Mouse (Mus musculus) spleen, adult 2 months (tissue): ENCODE measurements around the gene Creb3l1. TPM values are rescaled to one million over a fixed set of nuclear protein-coding genes. Genes with fewer than 3 reads are reported as not detected.
A peak's percentile ranks its signal among the peaks of the same experiment; 100 is the strongest.

Experiments used
- DNase-seq, 2 experiments: peaks; one replicate each; pipeline versions ENCODE4 v3.0.0 to v3.0.0-alpha.2; 2012 to 2021; ENCODE audit warnings: low spot score in 2 of 2, low read depth in 1 of 2
- H3K27ac ChIP-seq: fragments of 200-500 bp; 2 replicates; pipeline ENCODE4 v1.5.1; 2012; ENCODE audit warnings: low read length, inconsistent platforms; ENCODE audit not compliant: insufficient read depth
- H3K27me3 ChIP-seq: fragments of 200-500 bp; 2 replicates; pipeline ENCODE4 v1.6.1; 2012; ENCODE audit warnings: mild to moderate bottlenecking, moderate library complexity, low read length, inconsistent platforms; ENCODE audit not compliant: control insufficient read depth, insufficient read depth
- H3K36me3 ChIP-seq: fragments of 200-500 bp; 2 replicates; pipeline ENCODE4 v1.6.1; 2012; ENCODE audit warnings: mild to moderate bottlenecking, low read length, inconsistent platforms; ENCODE audit not compliant: control insufficient read depth, insufficient read depth
- H3K4me1 ChIP-seq: fragments of 200-500 bp; 2 replicates; pipeline ENCODE4 v1.6.1; 2011; ENCODE audit warnings: inconsistent platforms; ENCODE audit not compliant: control insufficient read depth, insufficient read depth, insufficient read length
- H3K4me3 ChIP-seq: fragments of 200-500 bp; 2 replicates; pipeline ENCODE4 v1.5.1; 2011; ENCODE audit warnings: mild to moderate bottlenecking, inconsistent platforms; ENCODE audit not compliant: insufficient read depth, insufficient read length; ENCODE audit errors: extremely low read depth
- CTCF ChIP-seq: fragments of 200-500 bp; IDR thresholded peaks from 2 replicates; pipeline ENCODE4 v1.5.1; 2011; ENCODE audit warnings: mild to moderate bottlenecking, inconsistent platforms; ENCODE audit not compliant: insufficient read depth, insufficient read length, insufficient replicate concordance; ENCODE audit errors: extremely low read depth
- POLR2A ChIP-seq: fragments of 200-500 bp; IDR thresholded peaks from 2 replicates; pipeline ENCODE4 v1.6.1; 2011; ENCODE audit warnings: low read depth, low read length, inconsistent platforms
- WGBS: fragments of 180-500 bp; shearing (Covaris S2); methylation state at CpG from one replicate; pipeline ENCODE4 v1.1.7; 2018; 5-methylcytosine and 5-hydroxymethylcytosine counted together
- polyA plus RNA-seq: library from polyadenylated mRNA; depleted of rRNA; stranded (reverse); fragments of >200 nt; gene quantifications from 2 replicates; pipeline ENCODE4 v1.2.3, GENCODE M21; 2012

Creb3l1 gene
- polyA plus RNA-seq, 1 experiment = 4.0 TPM

DNA sequence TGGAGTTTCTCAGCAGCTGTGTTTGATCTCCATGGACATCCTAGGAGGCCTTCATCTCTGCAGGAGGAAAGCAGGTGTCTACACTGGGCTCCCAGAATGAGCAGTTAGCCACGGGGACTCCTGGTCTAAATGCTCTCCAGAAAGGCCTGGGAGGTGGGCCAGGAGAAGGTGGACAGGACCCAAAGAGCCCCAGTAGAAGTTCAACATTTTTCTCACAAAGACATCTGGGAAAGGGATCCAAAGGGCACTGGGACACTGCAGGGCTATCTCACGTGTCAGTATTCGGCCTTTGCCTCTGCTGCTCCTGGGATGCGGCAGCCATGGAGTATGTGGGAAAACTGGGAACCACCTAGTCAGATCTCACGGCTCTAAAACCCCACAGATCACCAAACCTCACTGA lies 38.8 kb upstream of the Creb3l1 start:
- TF ChIP-seq POLR2A = no peak
- no peak for TF ChIP-seq CTCF
- WGBS = 87% methylated on average over 5 of the region's 5 CpGs
- Histone ChIP-seq H3K36me3 (no peaks in the 10 kb centered on the region), H3K27ac (no peak overlapping the region), H3K27me3 (peaks cover 13% of the 10 kb centered on the region), H3K4me3 (no peak overlapping the region), H3K4me1 (peaks cover 14% of the 10 kb centered on the region)
- no peak for DNase-seq

DNA sequence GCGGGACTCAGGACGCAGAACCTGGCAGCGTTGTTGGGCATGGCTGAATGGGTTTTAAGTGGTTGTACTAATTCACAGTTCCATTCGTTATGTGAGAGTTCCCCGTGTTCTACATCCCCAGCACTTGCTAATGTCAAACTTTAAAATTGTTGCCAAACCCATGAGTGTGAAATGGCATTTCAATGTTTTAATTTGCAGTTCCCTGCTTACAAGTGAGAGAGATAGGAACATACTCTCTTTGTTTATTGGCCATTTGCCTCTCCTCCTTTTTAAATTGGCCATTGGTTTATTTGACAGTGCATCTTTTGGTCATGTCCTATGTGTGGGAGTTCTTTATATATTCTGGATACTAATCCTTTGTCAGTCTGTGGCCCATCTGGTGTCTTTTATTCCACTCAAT lies 37.0 kb upstream of the Creb3l1 start:
- WGBS = 87% methylated on average over 5 of the region's 5 CpGs
- no peak overlapping the region for H3K4me3 ChIP-seq
- peaks cover 13% of the 10 kb centered on the region for H3K27me3 ChIP-seq
- H3K27ac ChIP-seq = no peak overlapping the region
- TF ChIP-seq POLR2A = no peak
- TF ChIP-seq CTCF = no peak
- H3K36me3 ChIP-seq = no peaks in the 10 kb centered on the region
- no peak for DNase-seq
- peaks cover 14% of the 10 kb centered on the region for H3K4me1 ChIP-seq

DNA sequence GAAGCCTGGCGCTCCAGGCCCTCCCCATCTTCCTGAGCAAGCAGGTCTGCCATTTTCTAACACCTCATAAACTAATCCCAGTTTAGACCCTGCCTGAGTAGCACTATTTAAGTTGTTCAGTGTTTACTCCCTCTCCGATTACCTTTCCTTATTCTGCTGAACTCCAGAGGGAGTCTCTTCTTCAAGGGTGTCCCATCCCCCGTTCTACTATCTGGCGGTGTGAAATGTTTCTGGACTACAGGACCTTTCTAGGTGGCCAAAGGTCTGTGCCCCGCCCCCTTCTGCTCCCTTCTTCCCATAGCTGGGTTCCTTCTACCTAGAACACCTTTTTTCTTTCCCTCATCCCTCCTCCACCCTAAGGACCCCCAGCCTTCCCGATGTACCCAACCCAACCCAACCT lies 36.0 kb upstream of the Creb3l1 start:
- TF ChIP-seq POLR2A (no peak), CTCF (no peak)
- no peaks in the 10 kb centered on the region for H3K36me3 ChIP-seq
- DNase-seq = no peak
- peaks cover 14% of the 10 kb centered on the region for H3K4me1 ChIP-seq
- H3K27me3 ChIP-seq = peaks cover 13% of the 10 kb centered on the region
- peak overlapping the region; percentile 57; the same call in 1 of the 2 replicates for H3K4me3 ChIP-seq
- H3K27ac ChIP-seq = no peak overlapping the region
- WGBS = 46% methylated on average over 6 of the region's 6 CpGs

DNA sequence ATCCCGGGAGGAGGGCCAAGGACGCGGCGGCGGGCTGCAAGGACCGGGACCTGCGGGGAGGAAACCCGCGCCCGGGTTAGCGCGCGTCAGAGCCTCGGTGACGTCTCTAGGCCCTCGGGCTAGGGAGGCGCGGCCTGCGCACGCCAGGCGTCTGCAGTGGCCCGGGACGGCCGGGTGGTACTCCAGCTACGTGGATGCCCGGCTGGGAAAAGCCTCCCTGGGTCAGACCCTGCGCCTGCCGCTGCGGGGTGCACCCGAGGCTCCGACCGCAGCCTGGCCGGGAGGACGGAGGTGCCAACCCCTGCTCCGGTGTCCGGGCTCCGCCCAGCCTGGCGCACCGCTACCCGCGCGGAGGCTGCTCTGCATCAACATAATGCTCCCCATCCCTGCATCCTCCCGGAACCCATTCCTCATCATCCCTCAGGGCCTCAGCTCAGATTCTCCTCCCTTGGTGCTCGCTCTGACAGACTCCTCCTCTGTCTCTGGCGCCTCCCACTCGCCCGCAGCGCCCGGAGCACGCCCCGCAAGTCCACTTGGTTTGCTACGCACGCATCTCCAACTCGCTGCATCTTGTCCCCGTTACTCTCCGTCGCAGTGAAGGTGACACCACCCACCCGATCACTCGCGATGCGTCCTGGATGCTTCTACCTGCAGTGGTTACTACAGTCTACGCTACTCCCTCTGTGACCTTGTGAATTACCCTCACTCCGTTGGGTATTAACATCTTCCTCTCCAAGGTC lies 35.3 kb upstream of the Creb3l1 start:
- no peaks in the 10 kb centered on the region for H3K36me3 ChIP-seq
- peaks cover 14% of the 10 kb centered on the region for H3K4me1 ChIP-seq
- WGBS = 2% methylated on average over 63 of the region's 63 CpGs
- H3K4me3 ChIP-seq = peak overlapping the region; percentile 57
- no peak for TF ChIP-seq POLR2A
- no peak for TF ChIP-seq CTCF
- H3K27ac ChIP-seq = no peak overlapping the region
- peak in 1 of 2 experiments; percentile 5 for DNase-seq
- peaks cover 15% of the 10 kb centered on the region for H3K27me3 ChIP-seq

DNA sequence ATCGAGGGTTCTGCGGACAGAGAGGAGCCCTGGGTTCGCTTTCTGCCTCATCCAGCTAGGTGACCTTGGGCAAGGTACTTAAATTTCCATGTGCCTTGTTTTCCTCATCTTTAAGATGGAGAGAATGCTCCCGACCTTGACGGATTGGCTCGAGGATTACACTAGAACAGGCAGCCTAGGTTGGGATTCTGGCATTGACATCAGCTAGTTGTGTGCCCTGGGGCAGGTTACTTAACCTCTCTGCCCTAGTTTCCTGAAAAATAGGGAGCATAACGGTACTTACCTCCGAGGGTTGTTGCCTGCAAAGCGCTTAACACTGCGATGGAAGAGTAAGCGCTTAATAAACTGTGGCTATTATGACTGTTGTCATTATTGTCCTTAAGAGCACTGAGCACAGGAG lies 34.6 kb upstream of the Creb3l1 start:
- Histone ChIP-seq H3K36me3 (no peaks in the 10 kb centered on the region), H3K27me3 (peaks cover 15% of the 10 kb centered on the region), H3K27ac (no peak overlapping the region), H3K4me1 (peaks cover 14% of the 10 kb centered on the region), H3K4me3 (peak overlapping the region; percentile 55; the same call in 1 of the 2 replicates)
- TF ChIP-seq CTCF (no peak), POLR2A (no peak)
- WGBS = 3% methylated on average over 11 of the region's 11 CpGs
- DNase-seq = no peak

DNA sequence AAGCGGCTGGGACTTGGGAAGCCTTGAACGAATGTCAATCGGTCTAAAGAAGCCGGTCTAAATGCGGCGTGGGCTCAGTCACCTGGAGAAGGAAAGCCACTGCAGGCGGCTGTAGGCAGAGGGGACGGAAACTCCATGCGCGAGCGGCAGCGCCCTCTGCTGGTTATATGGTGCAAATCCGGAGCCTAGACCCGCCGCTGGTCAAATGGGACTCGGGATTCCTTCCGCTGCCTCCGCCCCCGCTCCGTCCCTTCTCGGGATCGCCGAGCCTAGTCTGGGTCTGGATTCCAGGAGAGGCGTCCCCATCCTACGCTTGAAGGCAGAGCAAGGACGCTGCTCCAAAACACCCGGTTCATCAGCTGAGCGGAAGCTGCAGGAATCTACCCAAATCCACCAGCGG lies 34.2 kb upstream of the Creb3l1 start:
- peak in 1 of 2 experiments; percentile 75 for DNase-seq
- TF ChIP-seq CTCF (peak; percentile 91), POLR2A (no peak)
- peak overlapping the region; percentile 55; the same call in 1 of the 2 replicates for H3K4me3 ChIP-seq
- no peaks in the 10 kb centered on the region for H3K36me3 ChIP-seq
- peaks cover 14% of the 10 kb centered on the region for H3K4me1 ChIP-seq
- peaks cover 15% of the 10 kb centered on the region for H3K27me3 ChIP-seq
- H3K27ac ChIP-seq = no peak overlapping the region
- WGBS = under 1% methylated on average over 29 of the region's 29 CpGs

DNA sequence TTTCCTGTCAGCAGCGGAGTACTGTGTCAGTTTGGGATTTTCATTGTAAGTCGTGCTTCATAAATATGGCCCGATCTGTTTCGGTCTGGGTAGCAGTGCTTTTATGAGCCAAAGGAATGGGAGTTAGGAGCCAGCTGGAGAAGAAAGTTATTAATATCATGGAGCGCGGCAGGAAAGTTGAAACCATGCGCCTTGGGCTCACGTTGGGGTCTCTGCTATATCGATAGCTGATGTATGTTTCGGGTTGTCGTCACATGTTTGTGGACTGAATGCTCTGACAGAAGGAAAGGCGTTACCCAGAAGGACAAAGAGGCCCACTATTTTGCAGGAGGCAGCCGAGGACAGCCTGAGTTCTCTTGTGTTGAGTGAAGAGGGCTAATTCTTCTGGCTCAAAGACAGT lies 32.5 kb upstream of the Creb3l1 start:
- H3K27ac ChIP-seq = no peak overlapping the region
- DNase-seq = no peak
- no peak for TF ChIP-seq POLR2A
- TF ChIP-seq CTCF = no peak
- no peaks in the 10 kb centered on the region for H3K36me3 ChIP-seq
- no peak overlapping the region for H3K4me3 ChIP-seq
- 91% methylated on average over 13 of the region's 13 CpGs for WGBS
- H3K27me3 ChIP-seq = peaks cover 15% of the 10 kb centered on the region
- H3K4me1 ChIP-seq = peaks cover 14% of the 10 kb centered on the region
